Mouse (Mus musculus): ENCODE measurements at regions not wholly inside any gene's neighbourhood (a gene's known extent, or its start where the extent isn't known, plus 50 kb on each side); places are given as distances from the start of the nearest gene placed in this dataset.

- no peaks in the 10 kb centered on the region for H3K36me3 ChIP-seq (ENCODE audit: insufficient read depth, low read length)
- no peak overlapping the region for H3K4me3 ChIP-seq (replicated peaks; ENCODE audit: low read length)
- H3K4me1 ChIP-seq (replicated peaks; ENCODE audit: low read depth, low read length): no peaks in the 10 kb centered on the region
Observed at GRCm38 (mm10) chr6:140108083-140108482, 66.8 kb upstream of the Plcz1 start.

GRCm38 (mm10) chr6:140107628-140108027, 66.4 kb upstream of the Plcz1 start:
- TF ChIP-seq POU5F1 (IDR thresholded peaks at IDR 0.05; ENCODE audit: borderline replicate concordance, low read length) (no peak), CTCF (conservative IDR thresholded peaks at IDR 0.05; ENCODE audit: low read length) (no peak), NANOG (IDR thresholded peaks at IDR 0.05; ENCODE audit: borderline replicate concordance, low read length) (no peak)
- Histone ChIP-seq H3K4me3 (replicated peaks; ENCODE audit: low read length) (no peak overlapping the region), H3K9me3 (ENCODE audit: low read length) (no peaks in the 10 kb centered on the region), H3K27me3 (ENCODE audit: insufficient read depth, low read length) (no peaks in the 10 kb centered on the region), H3K36me3 (ENCODE audit: insufficient read depth, low read length) (no peaks in the 10 kb centered on the region), H3K4me1 (replicated peaks; ENCODE audit: low read depth, low read length) (no peaks in the 10 kb centered on the region)

More at GRCm38 (mm10) chr6:140108083-140108482, 66.8 kb upstream of the Plcz1 start:
- TF ChIP-seq CTCF (conservative IDR thresholded peaks at IDR 0.05; ENCODE audit: low read length) (no peak), POU5F1 (IDR thresholded peaks at IDR 0.05; ENCODE audit: borderline replicate concordance, low read length) (no peak), NANOG (IDR thresholded peaks at IDR 0.05; ENCODE audit: borderline replicate concordance, low read length) (no peak)
- H3K27me3 ChIP-seq (ENCODE audit: insufficient read depth, low read length): no peaks in the 10 kb centered on the region
- H3K9me3 ChIP-seq (ENCODE audit: low read length): no peaks in the 10 kb centered on the region

- Histone ChIP-seq H3K4me3 (replicated peaks; ENCODE audit: low read length) (no peak overlapping the region), H3K36me3 (ENCODE audit: insufficient read depth, low read length) (no peaks in the 10 kb centered on the region), H3K27me3 (ENCODE audit: insufficient read depth, low read length) (no peaks in the 10 kb centered on the region), H3K9me3 (ENCODE audit: low read length) (no peaks in the 10 kb centered on the region), H3K4me1 (replicated peaks; ENCODE audit: low read depth, low read length) (no peaks in the 10 kb centered on the region)
- no peak for TF ChIP-seq POU5F1 (IDR thresholded peaks at IDR 0.05; ENCODE audit: borderline replicate concordance, low read length)
- no peak for TF ChIP-seq CTCF (conservative IDR thresholded peaks at IDR 0.05; ENCODE audit: low read length)
Observed at GRCm38 (mm10) chr6:140106141-140106540, 64.9 kb upstream of the Plcz1 start.

GRCm38 (mm10) chr6:140102043-140102442, 60.8 kb upstream of the Plcz1 start:
- Histone ChIP-seq H3K4me3 (replicated peaks; ENCODE audit: low read length) (no peak overlapping the region), H3K27me3 (ENCODE audit: insufficient read depth, low read length) (no peaks in the 10 kb centered on the region), H3K9me3 (ENCODE audit: low read length) (no peaks in the 10 kb centered on the region), H3K36me3 (ENCODE audit: insufficient read depth, low read length) (no peaks in the 10 kb centered on the region), H3K4me1 (replicated peaks; ENCODE audit: low read depth, low read length) (no peaks in the 10 kb centered on the region)
- TF ChIP-seq NANOG (IDR thresholded peaks at IDR 0.05; ENCODE audit: borderline replicate concordance, low read length): no peak
- TF ChIP-seq CTCF (conservative IDR thresholded peaks at IDR 0.05; ENCODE audit: low read length): no peak
- TF ChIP-seq POU5F1 (IDR thresholded peaks at IDR 0.05; ENCODE audit: borderline replicate concordance, low read length): no peak

- Histone ChIP-seq H3K27me3 (ENCODE audit: insufficient read depth, low read length) (no peaks in the 10 kb centered on the region), H3K4me1 (replicated peaks; ENCODE audit: low read depth, low read length) (no peaks in the 10 kb centered on the region), H3K4me3 (replicated peaks; ENCODE audit: low read length) (no peak overlapping the region), H3K36me3 (ENCODE audit: insufficient read depth, low read length) (no peaks in the 10 kb centered on the region), H3K9me3 (ENCODE audit: low read length) (no peaks in the 10 kb centered on the region)
- TF ChIP-seq CTCF (conservative IDR thresholded peaks at IDR 0.05; ENCODE audit: low read length) (no peak), NANOG (IDR thresholded peaks at IDR 0.05; ENCODE audit: borderline replicate concordance, low read length) (no peak), POU5F1 (IDR thresholded peaks at IDR 0.05; ENCODE audit: borderline replicate concordance, low read length) (no peak)
Observed at GRCm38 (mm10) chr6:140095416-140095815, 54.2 kb upstream of the Plcz1 start.
